Mouse (Mus musculus): ENCODE data around the gene Pou3f1. TPM values are rescaled to one million over a fixed set of nuclear protein-coding genes. Genes with fewer than 3 reads are reported as not detected.

Pou3f1 gene
- total and polyA plus RNA-seq, 2 experiments from 2014 or later = 19.7 to 20.2 TPM

GRCm38 (mm10) chr4:124615986-124616385 lies 40.6 kb upstream of the Pou3f1 start:
- Histone ChIP-seq H3K36me3 (ENCODE audit: insufficient read depth) (no peaks in the 10 kb centered on the region), H3K4me1 (ENCODE audit: insufficient read depth) (no peaks in the 10 kb centered on the region), H3K9me3 (ENCODE audit: low read length) (no peaks in the 10 kb centered on the region), H3K4me3 (ENCODE audit: low read depth, low read length) (no peak overlapping the region), H3K27me3 (ENCODE audit: insufficient read depth, low read length) (no peaks in the 10 kb centered on the region), H3K9ac (no peak overlapping the region), H3K4me2 (ENCODE audit: low read depth) (no peak overlapping the region), H3K27ac (ENCODE audit: low read depth, low read length) (no peak overlapping the region)
- no peak for TF ChIP-seq CTCF (IDR thresholded peaks at IDR 0.05; ENCODE audit: low read depth)
- DNase-seq (no peak), ATAC-seq (no peak)
- WGBS = 33% methylated on average over 9 of the region's 9 CpGs

- TF ChIP-seq CTCF (IDR thresholded peaks at IDR 0.05; ENCODE audit: low read depth) = no peak
- DNase-seq (no peak), ATAC-seq (no peak)
- Histone ChIP-seq H3K4me2 (ENCODE audit: low read depth) (no peak overlapping the region), H3K9ac (no peak overlapping the region), H3K36me3 (ENCODE audit: insufficient read depth) (no peaks in the 10 kb centered on the region), H3K27ac (ENCODE audit: low read depth, low read length) (no peak overlapping the region), H3K27me3 (ENCODE audit: insufficient read depth, low read length) (no peaks in the 10 kb centered on the region), H3K4me1 (ENCODE audit: insufficient read depth) (peaks cover 5% of the 10 kb centered on the region), H3K4me3 (ENCODE audit: low read depth, low read length) (no peak overlapping the region), H3K9me3 (ENCODE audit: low read length) (no peaks in the 10 kb centered on the region)
- WGBS = 45% methylated on average over 1 of the region's 1 CpGs
These were observed 40.0 kb upstream of the Pou3f1 start for GRCm38 (mm10) chr4:124616636-124617035.

- no peak for DNase-seq
- no peak for TF ChIP-seq CTCF (IDR thresholded peaks at IDR 0.05; ENCODE audit: low read depth)
- Histone ChIP-seq H3K4me1 (ENCODE audit: insufficient read depth) (peaks cover 9% of the 10 kb centered on the region), H3K4me3 (ENCODE audit: low read depth, low read length) (no peak overlapping the region), H3K9me3 (ENCODE audit: low read length) (no peaks in the 10 kb centered on the region), H3K36me3 (ENCODE audit: insufficient read depth) (no peaks in the 10 kb centered on the region), H3K4me2 (ENCODE audit: low read depth) (no peak overlapping the region), H3K27me3 (ENCODE audit: insufficient read depth, low read length) (no peaks in the 10 kb centered on the region), H3K9ac (no peak overlapping the region), H3K27ac (ENCODE audit: low read depth, low read length) (no peak overlapping the region)
- 10% methylated on average over 16 of the region's 16 CpGs for WGBS
- no peak for ATAC-seq
These were observed 38.0 kb upstream of the Pou3f1 start for GRCm38 (mm10) chr4:124618599-124618998.

GRCm38 (mm10) chr4:124621406-124621805 lies 35.2 kb upstream of the Pou3f1 start:
- no peak for TF ChIP-seq CTCF (IDR thresholded peaks at IDR 0.05; ENCODE audit: low read depth)
- H3K4me1 ChIP-seq (ENCODE audit: insufficient read depth) = peaks cover 9% of the 10 kb centered on the region
- H3K27ac ChIP-seq (ENCODE audit: low read depth, low read length) = 0 out of 2 replicates have a peak overlapping the region, but pooled peaks have one; percentile 40
- 35% methylated on average over 11 of the region's 11 CpGs for WGBS
- H3K9ac ChIP-seq = no peak overlapping the region
- DNase-seq = no peak
- H3K27me3 ChIP-seq (ENCODE audit: insufficient read depth, low read length) = no peaks in the 10 kb centered on the region
- no peak overlapping the region for H3K4me3 ChIP-seq (ENCODE audit: low read depth, low read length)
- ATAC-seq = peak; percentile 58; the same call in 1 of the 2 replicates
- H3K36me3 ChIP-seq (ENCODE audit: insufficient read depth) = no peaks in the 10 kb centered on the region
- no peak overlapping the region for H3K4me2 ChIP-seq (ENCODE audit: low read depth)
- H3K9me3 ChIP-seq (ENCODE audit: low read length) = no peaks in the 10 kb centered on the region

- no peaks in the 10 kb centered on the region for H3K9me3 ChIP-seq (ENCODE audit: low read length)
- H3K9ac ChIP-seq = no peak overlapping the region
- no peak overlapping the region for H3K4me2 ChIP-seq (ENCODE audit: low read depth)
- H3K27me3 ChIP-seq (ENCODE audit: insufficient read depth, low read length) = no peaks in the 10 kb centered on the region
- WGBS = 71% methylated on average over 5 of the region's 5 CpGs
- DNase-seq (no peak), ATAC-seq (no peak)
- no peak overlapping the region for H3K27ac ChIP-seq (ENCODE audit: low read depth, low read length)
- H3K36me3 ChIP-seq (ENCODE audit: insufficient read depth) = no peaks in the 10 kb centered on the region
- no peak for TF ChIP-seq CTCF (IDR thresholded peaks at IDR 0.05; ENCODE audit: low read depth)
- H3K4me1 ChIP-seq (ENCODE audit: insufficient read depth) = peaks cover 9% of the 10 kb centered on the region
- H3K4me3 ChIP-seq (ENCODE audit: low read depth, low read length) = no peak overlapping the region
These were observed 34.0 kb upstream of the Pou3f1 start for GRCm38 (mm10) chr4:124622566-124622965.

- Histone ChIP-seq H3K27ac (ENCODE audit: low read depth, low read length) (0 out of 2 replicates have a peak overlapping the region, but pooled peaks have one; percentile 1), H3K36me3 (ENCODE audit: insufficient read depth) (no peaks in the 10 kb centered on the region), H3K4me3 (ENCODE audit: low read depth, low read length) (no peak overlapping the region), H3K9me3 (ENCODE audit: low read length) (no peaks in the 10 kb centered on the region), H3K9ac (no peak overlapping the region), H3K4me2 (ENCODE audit: low read depth) (no peak overlapping the region), H3K27me3 (ENCODE audit: insufficient read depth, low read length) (no peaks in the 10 kb centered on the region), H3K4me1 (ENCODE audit: insufficient read depth) (peaks cover 9% of the 10 kb centered on the region)
- TF ChIP-seq CTCF (IDR thresholded peaks at IDR 0.05; ENCODE audit: low read depth) = no peak
- ATAC-seq (peak; percentile 83), DNase-seq (peak; percentile 52)
- 42% methylated on average over 7 of the region's 7 CpGs for WGBS
These were observed 32.5 kb upstream of the Pou3f1 start for GRCm38 (mm10) chr4:124624111-124624581.

GRCm38 (mm10) chr4:124626836-124627235 lies 29.8 kb upstream of the Pou3f1 start:
- Histone ChIP-seq H3K36me3 (ENCODE audit: insufficient read depth) (no peaks in the 10 kb centered on the region), H3K9me3 (ENCODE audit: low read length) (no peaks in the 10 kb centered on the region), H3K4me3 (ENCODE audit: low read depth, low read length) (no peak overlapping the region), H3K4me1 (ENCODE audit: insufficient read depth) (peaks cover 1% of the 10 kb centered on the region; the same call in 1 of the 2 replicates), H3K27ac (ENCODE audit: low read depth, low read length) (no peak overlapping the region), H3K4me2 (ENCODE audit: low read depth) (no peak overlapping the region), H3K27me3 (ENCODE audit: insufficient read depth, low read length) (no peaks in the 10 kb centered on the region), H3K9ac (no peak overlapping the region)
- DNase-seq (peak; percentile 39), ATAC-seq (peak; percentile 53)
- TF ChIP-seq CTCF (IDR thresholded peaks at IDR 0.05; ENCODE audit: low read depth) = no peak
- WGBS = 50% methylated on average over 1 of the region's 1 CpGs
